Mouse (Mus musculus): ENCODE measurements around the gene Hmg20b. TPM values are rescaled to one million over a fixed set of nuclear protein-coding genes. Genes with fewer than 3 reads are reported as not detected.
A peak's percentile ranks its signal among the peaks of the same experiment; 100 is the strongest.

Hmg20b gene
- total and polyA plus RNA-seq, 3 experiments, result 54.9 to 58.1 (median 55.6) TPM

- Histone ChIP-seq H3K27ac (peak overlapping the region; percentile 86), H3K27me3 (ENCODE audit: control insufficient read depth, insufficient read depth, low read length) (no peaks in the 10 kb centered on the region), H3K36me3 (ENCODE audit: control insufficient read depth, insufficient read depth, low read length) (no peaks in the 10 kb centered on the region; the same call in 1 of the 2 replicates)
Measured at GRCm38 (mm10) chr10:81325781-81326180, 24.5 kb downstream of the Hmg20b start.

GRCm38 (mm10) chr10:81325176-81325575 is 25.1 kb downstream of the Hmg20b start:
- no peak overlapping the region for H3K4me3 ChIP-seq
- H3K36me3 ChIP-seq (ENCODE audit: control insufficient read depth, insufficient read depth, low read length), result no peaks in the 10 kb centered on the region; the same call in 1 of the 2 replicates
- intact Hi-C loops (cut with DNase I), result no loop called here
- no peaks in the 10 kb centered on the region; the same call in 1 of the 2 replicates for H3K79me2 ChIP-seq (replicated peaks; ENCODE audit: control insufficient read depth, insufficient read depth, low read length)
- H3K27ac ChIP-seq, result no peak overlapping the region
- TF ChIP-seq CTCF (IDR thresholded peaks at IDR 0.05), result no peak
- no peak for TF ChIP-seq POLR2A (IDR thresholded peaks at IDR 0.05; ENCODE audit: insufficient read depth, low read depth, low read length)
- no peak for TF ChIP-seq EP300 (IDR thresholded peaks at IDR 0.05; ENCODE audit: insufficient read depth, low read depth, low read length)
- no peak overlapping the region for H3K9ac ChIP-seq (ENCODE audit: low read depth, low read length)
- WGBS, result 94% methylated on average over 21 of the region's 21 CpGs
- peaks cover 29% of the 10 kb centered on the region for H3K4me1 ChIP-seq (ENCODE audit: control insufficient read depth, insufficient read depth, low read length)
- H3K27me3 ChIP-seq (ENCODE audit: control insufficient read depth, insufficient read depth, low read length), result no peaks in the 10 kb centered on the region
- no peak for DNase-seq

More at GRCm38 (mm10) chr10:81325781-81326180, 24.5 kb downstream of the Hmg20b start:
- Histone ChIP-seq H3K4me3 (no peak overlapping the region), H3K79me2 (replicated peaks; ENCODE audit: control insufficient read depth, insufficient read depth, low read length) (no peaks in the 10 kb centered on the region; the same call in 1 of the 2 replicates), H3K9ac (ENCODE audit: low read depth, low read length) (no peak overlapping the region), H3K4me1 (ENCODE audit: control insufficient read depth, insufficient read depth, low read length) (peaks cover 32% of the 10 kb centered on the region)
- no peak for DNase-seq
- TF ChIP-seq CTCF (IDR thresholded peaks at IDR 0.05), result no peak
- TF ChIP-seq EP300 (IDR thresholded peaks at IDR 0.05; ENCODE audit: insufficient read depth, low read depth, low read length), result no peak
- TF ChIP-seq POLR2A (IDR thresholded peaks at IDR 0.05; ENCODE audit: insufficient read depth, low read depth, low read length), result no peak
- intact Hi-C loops (cut with DNase I), result no loop called here
- WGBS, result 85% methylated on average over 18 of the region's 18 CpGs

- TF ChIP-seq EP300 (IDR thresholded peaks at IDR 0.05; ENCODE audit: insufficient read depth, low read depth, low read length) (no peak), POLR2A (IDR thresholded peaks at IDR 0.05; ENCODE audit: insufficient read depth, low read depth, low read length) (no peak), CTCF (IDR thresholded peaks at IDR 0.05) (no peak)
- Histone ChIP-seq H3K27ac (no peak overlapping the region), H3K27me3 (ENCODE audit: control insufficient read depth, insufficient read depth, low read length) (no peaks in the 10 kb centered on the region), H3K36me3 (ENCODE audit: control insufficient read depth, insufficient read depth, low read length) (no peaks in the 10 kb centered on the region; the same call in 1 of the 2 replicates), H3K9ac (ENCODE audit: low read depth, low read length) (no peak overlapping the region), H3K4me1 (ENCODE audit: control insufficient read depth, insufficient read depth, low read length) (peaks cover 23% of the 10 kb centered on the region), H3K4me3 (no peak overlapping the region), H3K79me2 (replicated peaks; ENCODE audit: control insufficient read depth, insufficient read depth, low read length) (no peaks in the 10 kb centered on the region; the same call in 1 of the 2 replicates)
- 89% methylated on average over 18 of the region's 18 CpGs for WGBS
- intact Hi-C loops (cut with DNase I), result no loop called here
- DNase-seq, result no peak
Measured at GRCm38 (mm10) chr10:81323791-81324530, 26.3 kb downstream of the Hmg20b start.

- Histone ChIP-seq H3K4me1 (ENCODE audit: control insufficient read depth, insufficient read depth, low read length) (peaks cover 18% of the 10 kb centered on the region), H3K4me3 (no peak overlapping the region), H3K36me3 (ENCODE audit: control insufficient read depth, insufficient read depth, low read length) (no peaks in the 10 kb centered on the region; the same call in 1 of the 2 replicates), H3K27ac (no peak overlapping the region), H3K79me2 (replicated peaks; ENCODE audit: control insufficient read depth, insufficient read depth, low read length) (no peaks in the 10 kb centered on the region; the same call in 1 of the 2 replicates), H3K9ac (ENCODE audit: low read depth, low read length) (no peak overlapping the region), H3K27me3 (ENCODE audit: control insufficient read depth, insufficient read depth, low read length) (no peaks in the 10 kb centered on the region)
- intact Hi-C loops (cut with DNase I), result no loop called here
- no peak for DNase-seq
- WGBS, result 86% methylated on average over 23 of the region's 23 CpGs
- TF ChIP-seq POLR2A (IDR thresholded peaks at IDR 0.05; ENCODE audit: insufficient read depth, low read depth, low read length) (no peak), CTCF (IDR thresholded peaks at IDR 0.05) (no peak), EP300 (IDR thresholded peaks at IDR 0.05; ENCODE audit: insufficient read depth, low read depth, low read length) (no peak)
Measured at GRCm38 (mm10) chr10:81323141-81323775, 27.0 kb downstream of the Hmg20b start.

GRCm38 (mm10) chr10:81322444-81322843 is 27.8 kb downstream of the Hmg20b start:
- no peak for DNase-seq
- H3K27ac ChIP-seq, result no peak overlapping the region
- TF ChIP-seq CTCF (IDR thresholded peaks at IDR 0.05), result no peak
- TF ChIP-seq EP300 (IDR thresholded peaks at IDR 0.05; ENCODE audit: insufficient read depth, low read depth, low read length), result no peak
- TF ChIP-seq POLR2A (IDR thresholded peaks at IDR 0.05; ENCODE audit: insufficient read depth, low read depth, low read length), result no peak
- 81% methylated on average over 27 of the region's 27 CpGs for WGBS
- H3K79me2 ChIP-seq (replicated peaks; ENCODE audit: control insufficient read depth, insufficient read depth, low read length), result no peaks in the 10 kb centered on the region; the same call in 1 of the 2 replicates
- no peaks in the 10 kb centered on the region; the same call in 1 of the 2 replicates for H3K36me3 ChIP-seq (ENCODE audit: control insufficient read depth, insufficient read depth, low read length)
- H3K9ac ChIP-seq (ENCODE audit: low read depth, low read length), result no peak overlapping the region
- peaks cover 13% of the 10 kb centered on the region for H3K4me1 ChIP-seq (ENCODE audit: control insufficient read depth, insufficient read depth, low read length)
- intact Hi-C loops (cut with DNase I), result no loop called here
- H3K4me3 ChIP-seq, result peak overlapping the region; percentile 79; the same call in 1 of the 2 replicates
- H3K27me3 ChIP-seq (ENCODE audit: control insufficient read depth, insufficient read depth, low read length), result no peaks in the 10 kb centered on the region

All from heart, adult 2 months (tissue).